Mouse (Mus musculus): ENCODE measurements around the gene Adcy4. TPM values are rescaled to one million over a fixed set of nuclear protein-coding genes. Genes with fewer than 3 reads are reported as not detected.

The Adcy4 gene
- 1.9 and 3.3 TPM in 2 replicates for polyA plus RNA-seq (2014; fragmentation: Nextera tagmentation; extraction: Ambion mirVana)

- no peaks in the 10 kb centered on the region for H3K9me3 ChIP-seq (replicated peaks; ENCODE audit: control insufficient read depth, low read length)
- WGBS = 4% methylated on average over 13 of the region's 13 CpGs
- no peak for ATAC-seq
- peak within 1 kb of the TSS; percentile 34 for H3K4me2 ChIP-seq (ENCODE audit: low read length)
- peak within 1 kb of the TSS; percentile 12; the same call in 1 of the 2 replicates for H3K4me3 ChIP-seq (ENCODE audit: low read depth, low read length)
- no peak within 1 kb of the TSS for H3K27ac ChIP-seq (ENCODE audit: low read depth, low read length)
- DNase-seq (ENCODE audit: low spot score) = no peak
- H3K36me3 ChIP-seq (ENCODE audit: control insufficient read depth, insufficient read depth, low read length) = no peaks in the 10 kb centered on the region
- H3K4me1 ChIP-seq (ENCODE audit: control insufficient read depth, insufficient read depth, low read length) = no peaks in the 10 kb centered on the region
- peaks cover 50% of the 10 kb centered on the region for H3K27me3 ChIP-seq (replicated peaks; ENCODE audit: control insufficient read depth, insufficient read depth, low read length)
- no peak within 1 kb of the TSS; the same call in 1 of the 2 replicates for H3K9ac ChIP-seq (ENCODE audit: low read length)
Observed at GRCm38 (mm10) chr14:55783958-55784235, at the start of gene Adcy4. Adcy4 (minus strand) TSS chr14:55784095.

DNA sequence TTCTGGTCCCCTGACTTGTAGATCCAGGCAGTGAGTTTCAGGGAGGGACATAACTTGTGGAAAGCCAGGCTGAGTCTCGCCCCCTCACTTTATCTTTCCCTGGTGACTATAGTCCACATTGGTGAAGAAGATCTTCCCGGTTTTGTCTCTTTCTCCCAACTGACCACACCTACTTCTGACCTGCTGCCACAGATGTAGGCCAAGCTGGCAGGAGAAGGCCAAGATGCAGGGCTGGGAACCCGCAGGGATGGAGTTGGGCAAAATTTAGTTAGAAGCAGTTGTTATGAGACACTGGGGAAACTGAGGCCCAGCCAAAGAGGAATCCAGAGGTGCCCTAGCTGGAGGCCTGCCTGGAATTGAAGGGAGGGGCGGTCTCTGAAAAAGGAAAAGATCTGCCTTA, 49.2 kb upstream of the Adcy4 start:
- Histone ChIP-seq H3K9me3 (replicated peaks; ENCODE audit: control insufficient read depth, low read length) (no peaks in the 10 kb centered on the region), H3K4me2 (ENCODE audit: low read length) (no peak overlapping the region), H3K9ac (ENCODE audit: low read length) (no peak overlapping the region), H3K27me3 (replicated peaks; ENCODE audit: control insufficient read depth, insufficient read depth, low read length) (no peaks in the 10 kb centered on the region), H3K36me3 (ENCODE audit: control insufficient read depth, insufficient read depth, low read length) (no peaks in the 10 kb centered on the region), H3K4me3 (ENCODE audit: low read depth, low read length) (no peak overlapping the region), H3K4me1 (ENCODE audit: control insufficient read depth, insufficient read depth, low read length) (no peaks in the 10 kb centered on the region), H3K27ac (ENCODE audit: low read depth, low read length) (no peak overlapping the region)
- 86% methylated on average over 4 of the region's 4 CpGs for WGBS
- DNase-seq (ENCODE audit: low spot score) = no peak
- ATAC-seq = no peak

GRCm38 (mm10) chr14:55830331-55830730, 46.4 kb upstream of the Adcy4 start:
- 84% methylated on average over 4 of the region's 4 CpGs for WGBS
- Histone ChIP-seq H3K9ac (ENCODE audit: low read length) (no peak overlapping the region), H3K4me2 (ENCODE audit: low read length) (no peak overlapping the region), H3K36me3 (ENCODE audit: control insufficient read depth, insufficient read depth, low read length) (no peaks in the 10 kb centered on the region), H3K9me3 (replicated peaks; ENCODE audit: control insufficient read depth, low read length) (no peaks in the 10 kb centered on the region), H3K4me1 (ENCODE audit: control insufficient read depth, insufficient read depth, low read length) (peaks cover 9% of the 10 kb centered on the region), H3K27me3 (replicated peaks; ENCODE audit: control insufficient read depth, insufficient read depth, low read length) (0 out of 2 replicates have a peak, but pooled peaks cover 3% of the 10 kb centered on the region), H3K27ac (ENCODE audit: low read depth, low read length) (no peak overlapping the region), H3K4me3 (ENCODE audit: low read depth, low read length) (no peak overlapping the region)
- ATAC-seq (no peak), DNase-seq (ENCODE audit: low spot score) (no peak)

DNA sequence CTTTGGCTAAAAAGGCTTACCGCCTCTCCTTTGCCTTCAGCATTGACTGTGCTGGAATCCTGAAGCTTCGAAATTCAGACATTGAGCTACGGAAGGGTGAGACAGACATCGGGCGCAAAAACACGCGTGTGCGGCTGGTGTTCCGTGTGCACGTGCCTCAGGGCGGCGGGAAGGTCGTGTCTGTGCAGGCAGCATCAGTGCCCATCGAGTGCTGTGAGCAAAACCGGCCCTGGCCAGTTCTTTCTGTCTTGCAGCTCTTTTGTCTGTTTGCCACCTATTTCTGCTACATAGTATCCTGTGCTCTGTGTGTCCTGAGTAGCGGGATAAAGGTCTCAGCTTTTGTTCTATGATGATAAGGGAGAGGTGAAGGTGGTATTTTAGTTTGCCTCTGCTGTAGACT, 46.0 kb upstream of the Adcy4 start:
- H3K9ac ChIP-seq (ENCODE audit: low read length) = no peak overlapping the region
- no peak overlapping the region for H3K4me3 ChIP-seq (ENCODE audit: low read depth, low read length)
- no peak for ATAC-seq
- H3K27me3 ChIP-seq (replicated peaks; ENCODE audit: control insufficient read depth, insufficient read depth, low read length) = 0 out of 2 replicates have a peak, but pooled peaks cover 3% of the 10 kb centered on the region
- no peaks in the 10 kb centered on the region for H3K9me3 ChIP-seq (replicated peaks; ENCODE audit: control insufficient read depth, low read length)
- no peaks in the 10 kb centered on the region for H3K36me3 ChIP-seq (ENCODE audit: control insufficient read depth, insufficient read depth, low read length)
- no peak for DNase-seq (ENCODE audit: low spot score)
- no peak overlapping the region for H3K4me2 ChIP-seq (ENCODE audit: low read length)
- H3K27ac ChIP-seq (ENCODE audit: low read depth, low read length) = no peak overlapping the region
- H3K4me1 ChIP-seq (ENCODE audit: control insufficient read depth, insufficient read depth, low read length) = peaks cover 14% of the 10 kb centered on the region
- 90% methylated on average over 16 of the region's 16 CpGs for WGBS

- Histone ChIP-seq H3K27ac (ENCODE audit: low read depth, low read length) (no peak overlapping the region), H3K36me3 (ENCODE audit: control insufficient read depth, insufficient read depth, low read length) (no peaks in the 10 kb centered on the region), H3K4me1 (ENCODE audit: control insufficient read depth, insufficient read depth, low read length) (peaks cover 21% of the 10 kb centered on the region), H3K4me3 (ENCODE audit: low read depth, low read length) (no peak overlapping the region), H3K9ac (ENCODE audit: low read length) (no peak overlapping the region), H3K4me2 (ENCODE audit: low read length) (no peak overlapping the region), H3K9me3 (replicated peaks; ENCODE audit: control insufficient read depth, low read length) (no peaks in the 10 kb centered on the region), H3K27me3 (replicated peaks; ENCODE audit: control insufficient read depth, insufficient read depth, low read length) (0 out of 2 replicates have a peak, but pooled peaks cover 3% of the 10 kb centered on the region)
- WGBS = 63% methylated on average over 3 of the region's 3 CpGs
- ATAC-seq = no peak
- DNase-seq (ENCODE audit: low spot score) = no peak
Observed at GRCm38 (mm10) chr14:55828716-55829263, 44.9 kb upstream of the Adcy4 start.

GRCm38 (mm10) chr14:55826551-55827340, 42.9 kb upstream of the Adcy4 start:
- H3K27ac ChIP-seq (ENCODE audit: low read depth, low read length) = peak overlapping the region; percentile 5; the same call in 1 of the 2 replicates
- H3K4me1 ChIP-seq (ENCODE audit: control insufficient read depth, insufficient read depth, low read length) = peaks cover 22% of the 10 kb centered on the region
- no peaks in the 10 kb centered on the region for H3K9me3 ChIP-seq (replicated peaks; ENCODE audit: control insufficient read depth, low read length)
- 7% methylated on average over 41 of the region's 41 CpGs for WGBS
- peak overlapping the region; percentile 47 for H3K4me3 ChIP-seq (ENCODE audit: low read depth, low read length)
- no peak for ATAC-seq
- peak overlapping the region; percentile 82 for H3K4me2 ChIP-seq (ENCODE audit: low read length)
- H3K36me3 ChIP-seq (ENCODE audit: control insufficient read depth, insufficient read depth, low read length) = no peaks in the 10 kb centered on the region
- DNase-seq (ENCODE audit: low spot score) = peak; percentile 37
- peak overlapping the region; percentile 46 for H3K9ac ChIP-seq (ENCODE audit: low read length)
- 0 out of 2 replicates have a peak, but pooled peaks cover 3% of the 10 kb centered on the region for H3K27me3 ChIP-seq (replicated peaks; ENCODE audit: control insufficient read depth, insufficient read depth, low read length)

DNA sequence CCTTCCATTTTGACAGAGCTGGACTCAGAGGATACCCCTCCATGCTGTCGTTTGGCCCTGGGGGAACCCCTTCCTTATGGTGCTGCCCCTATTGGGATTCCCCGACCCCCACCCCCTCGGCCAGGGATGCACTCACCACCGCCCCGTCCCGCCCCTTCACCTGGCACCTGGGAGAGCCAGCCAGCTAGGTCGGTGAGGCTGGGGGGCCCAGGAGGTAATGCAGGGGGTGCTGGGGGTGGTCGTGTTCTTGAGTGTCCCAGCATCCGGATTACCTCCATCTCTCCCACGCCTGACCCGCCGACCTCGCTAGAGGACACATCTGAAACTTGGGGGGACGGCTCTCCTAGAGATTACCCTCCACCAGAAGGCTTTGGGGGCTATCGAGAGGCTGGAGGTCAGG, 42.2 kb upstream of the Adcy4 start:
- H3K27me3 ChIP-seq (replicated peaks; ENCODE audit: control insufficient read depth, insufficient read depth, low read length) = 0 out of 2 replicates have a peak, but pooled peaks cover 3% of the 10 kb centered on the region
- no peak overlapping the region; the same call in 1 of the 2 replicates for H3K27ac ChIP-seq (ENCODE audit: low read depth, low read length)
- H3K4me1 ChIP-seq (ENCODE audit: control insufficient read depth, insufficient read depth, low read length) = peaks cover 22% of the 10 kb centered on the region
- DNase-seq (ENCODE audit: low spot score) = no peak
- H3K9ac ChIP-seq (ENCODE audit: low read length) = peak overlapping the region; percentile 46; the same call in 1 of the 2 replicates
- WGBS = 4% methylated on average over 15 of the region's 15 CpGs
- peak overlapping the region; percentile 47 for H3K4me3 ChIP-seq (ENCODE audit: low read depth, low read length)
- H3K9me3 ChIP-seq (replicated peaks; ENCODE audit: control insufficient read depth, low read length) = no peaks in the 10 kb centered on the region
- no peak for ATAC-seq
- no peaks in the 10 kb centered on the region for H3K36me3 ChIP-seq (ENCODE audit: control insufficient read depth, insufficient read depth, low read length)
- peak overlapping the region; percentile 82 for H3K4me2 ChIP-seq (ENCODE audit: low read length)

- no peaks in the 10 kb centered on the region for H3K9me3 ChIP-seq (replicated peaks; ENCODE audit: control insufficient read depth, low read length)
- peak; percentile 80 for DNase-seq (ENCODE audit: low spot score)
- peak overlapping the region; percentile 82 for H3K4me2 ChIP-seq (ENCODE audit: low read length)
- H3K27me3 ChIP-seq (replicated peaks; ENCODE audit: control insufficient read depth, insufficient read depth, low read length) = 0 out of 2 replicates have a peak, but pooled peaks cover 3% of the 10 kb centered on the region
- WGBS = under 1% methylated on average over 18 of the region's 37 CpGs
- peak overlapping the region; percentile 47 for H3K4me3 ChIP-seq (ENCODE audit: low read depth, low read length)
- peak; percentile 11 for ATAC-seq
- peak overlapping the region; percentile 68 for H3K9ac ChIP-seq (ENCODE audit: low read length)
- no peaks in the 10 kb centered on the region for H3K36me3 ChIP-seq (ENCODE audit: control insufficient read depth, insufficient read depth, low read length)
- peak overlapping the region; percentile 77; the same call in 1 of the 2 replicates for H3K27ac ChIP-seq (ENCODE audit: low read depth, low read length)
- peaks cover 22% of the 10 kb centered on the region for H3K4me1 ChIP-seq (ENCODE audit: control insufficient read depth, insufficient read depth, low read length)
Observed at GRCm38 (mm10) chr14:55825216-55826051, 41.5 kb upstream of the Adcy4 start.
